Mouse (Mus musculus): ENCODE data around the gene Amigo1. TPM values are rescaled to one million over a fixed set of nuclear protein-coding genes. Genes with fewer than 3 reads are reported as not detected.

The Amigo1 gene
- total RNA-seq, 2 experiments from 2014 or later = 23.1 to 23.5 TPM

Other genes with a start within 250 kb of the Amigo1 start
- 1 to 10 TPM; 6.1 to 8.0 TPM for gene Gstm6, start 242.6 kb upstream of the Amigo1 start, total RNA-seq (2021)
- gene Gstm3, start 217.1 kb upstream of the Amigo1 start, total RNA-seq (2021) = under 1 TPM in 1 of 2 experiments, not detected in 1; 0.33 TPM
- gene Gstm2, start 199.9 kb upstream of the Amigo1 start, total RNA-seq (2021) = 100 to 1,000 TPM; 211 to 280 TPM
- gene Gstm1, start 168.4 kb upstream of the Amigo1 start, total RNA-seq (2021) = 100 to 1,000 TPM; 423 to 620 TPM
- gene Gstm4, start 141.4 kb upstream of the Amigo1 start, total RNA-seq (2021) = 10 to 100 TPM; 19.6 to 20.3 TPM
- gene Ampd2, start 99.7 kb upstream of the Amigo1 start, total RNA-seq (2021) = 100 to 1,000 TPM; 130 to 192 TPM
- 10 to 100 TPM; 11.0 to 18.6 TPM for gene Gnat2, start 93.5 kb upstream of the Amigo1 start, total RNA-seq (2021)
- gene Gnai3, start 40.2 kb upstream of the Amigo1 start, total RNA-seq (2021) = 100 to 1,000 TPM; 160 to 166 TPM
- gene Gpr61, start 31.5 kb upstream of the Amigo1 start, total RNA-seq (2021) = under 1 TPM; 0.19 to 0.23 TPM
- 1 to 10 TPM; 7.3 to 8.6 TPM for gene Cyb561d1, start 14.9 kb downstream of the Amigo1 start, total RNA-seq (2021)
- gene Atxn7l2, start 24.6 kb downstream of the Amigo1 start, total RNA-seq (2021) = 1 to 10 TPM; 8.2 to 8.5 TPM
- 1 to 10 TPM in 1 of 2 experiments, under 1 TPM in 1; 0.46 to 1.4 TPM for gene Sypl2, start 40.3 kb downstream of the Amigo1 start, total RNA-seq (2021)
- gene Psma5, start 70.6 kb downstream of the Amigo1 start, total RNA-seq (2021) = 10 to 100 TPM; 79.4 to 84.3 TPM
- 10 to 100 TPM; 41.3 to 72.6 TPM for gene Sort1, start 97.7 kb downstream of the Amigo1 start, total RNA-seq (2021)
- gene Mybphl, start 178.6 kb downstream of the Amigo1 start, total RNA-seq (2021) = not detected
- gene Psrc1, start 197.5 kb downstream of the Amigo1 start, total RNA-seq (2021) = 1 to 10 TPM; 1.7 to 1.8 TPM
- gene Celsr2, start 229.2 kb downstream of the Amigo1 start, total RNA-seq (2021) = 1 to 10 TPM; 4.4 to 7.0 TPM